Mouse (Mus musculus): ENCODE measurements around the gene Cdca3.
"Not testable (repeated sequence)": the region's sequence is repeated elsewhere in the genome, so short reads cannot be mapped to it uniquely, and the experiment has no call there.

Cdca3 gene

GRCm38 (mm10) chr6:124809052-124809774 lies 20.1 kb upstream of the Cdca3 start:
- in situ Hi-C loops (cut with MseI, MboI) = no loop called here

GRCm38 (mm10) chr6:124809775-124810538 lies 19.4 kb upstream of the Cdca3 start:
- in situ Hi-C loops (cut with MseI, MboI) = no loop called here

GRCm38 (mm10) chr6:124810566-124811402 lies 18.6 kb upstream of the Cdca3 start:
- in situ Hi-C loops (cut with MseI, MboI) = not testable (repeated sequence)

- in situ Hi-C loops (cut with MseI, MboI) = no loop called here
Observed at GRCm38 (mm10) chr6:124811403-124811665, 18.0 kb upstream of the Cdca3 start.

GRCm38 (mm10) chr6:124811701-124812560 lies 17.4 kb upstream of the Cdca3 start:
- in situ Hi-C loops (cut with MseI, MboI) = no loop called here

GRCm38 (mm10) chr6:124812848-124813247 lies 16.5 kb upstream of the Cdca3 start:
- in situ Hi-C loops (cut with MseI, MboI) = no loop called here

GRCm38 (mm10) chr6:124813496-124813895 lies 15.9 kb upstream of the Cdca3 start:
- in situ Hi-C loops (cut with MseI, MboI) = no loop called here

- in situ Hi-C loops (cut with MseI, MboI) = no loop called here
Observed at GRCm38 (mm10) chr6:124813933-124814332, 15.4 kb upstream of the Cdca3 start, which contains the start of gene Tpi1. Gene Tpi1, minus strand, starts transcription at chr6:124814296.

GRCm38 (mm10) chr6:124814448-124814847 lies 14.9 kb upstream of the Cdca3 start:
- in situ Hi-C loops (cut with MseI, MboI) = no loop called here

GRCm38 (mm10) chr6:124814858-124815774 lies 14.2 kb upstream of the Cdca3 start:
- in situ Hi-C loops (cut with MseI, MboI) = no loop called here

GRCm38 (mm10) chr6:124816611-124817010 lies 12.7 kb upstream of the Cdca3 start:
- in situ Hi-C loops (cut with MseI, MboI) = no loop called here

- in situ Hi-C loops (cut with MseI, MboI) = no loop called here
Observed at GRCm38 (mm10) chr6:124817125-124817524, 12.2 kb upstream of the Cdca3 start.

- in situ Hi-C loops (cut with MseI, MboI) = no loop called here
Observed at GRCm38 (mm10) chr6:124817563-124817962, 11.8 kb upstream of the Cdca3 start.

GRCm38 (mm10) chr6:124817971-124818370 lies 11.4 kb upstream of the Cdca3 start:
- in situ Hi-C loops (cut with MseI, MboI) = no loop called here

- in situ Hi-C loops (cut with MseI, MboI) = no loop called here
Observed at GRCm38 (mm10) chr6:124820891-124821290, 8.5 kb upstream of the Cdca3 start.

GRCm38 (mm10) chr6:124822049-124822448 lies 7.3 kb upstream of the Cdca3 start:
- in situ Hi-C loops (cut with MseI, MboI) = no loop called here

GRCm38 (mm10) chr6:124828101-124828592 lies 1.2 kb upstream of the Cdca3 start:
- in situ Hi-C loops (cut with MseI, MboI) = no loop called here

- in situ Hi-C loops (cut with MseI, MboI) = no loop called here
Observed at GRCm38 (mm10) chr6:124829799-124830700, 703 bp downstream of the Cdca3 start.

GRCm38 (mm10) chr6:124831199-124831598 lies 1.9 kb downstream of the Cdca3 start:
- in situ Hi-C loops (cut with MseI, MboI) = not testable (repeated sequence)

Measured in mouse trophoblast stem cell (cell line).